Mouse (Mus musculus) forebrain, embryonic 15.5 days (tissue): ENCODE measurements around the gene Cars2. TPM values are rescaled to one million over a fixed set of nuclear protein-coding genes. Genes with fewer than 3 reads are reported as not detected.

ENCODE experiments used
- ATAC-seq: fragments of 200-750 bp; cut with Nextera tagmentation; replicated peaks from 2 replicates; pipeline ENCODE4 v1.8.0; 2017; ENCODE audit warnings: mild to moderate bottlenecking, moderate TSS enrichment, moderate library complexity
- H3K27ac ChIP-seq: fragments of 300-500 bp; sonication (generic); replicated peaks from 2 replicates; pipeline ENCODE4 v1.5.1; 2015; ENCODE audit warnings: mild to moderate bottlenecking, inconsistent platforms
- H3K27me3 ChIP-seq: fragments of 300-500 bp; sonication (generic); 2 replicates; pipeline ENCODE4 v1.6.1; 2015; ENCODE audit warnings: inconsistent platforms
- H3K36me3 ChIP-seq: fragments of 300-500 bp; sonication (generic); 2 replicates; pipeline ENCODE4 v1.6.1; 2015; ENCODE audit warnings: mild to moderate bottlenecking, inconsistent platforms
- H3K4me1 ChIP-seq: fragments of 300-500 bp; sonication (generic); 2 replicates; pipeline ENCODE4 v1.6.1; 2015; ENCODE audit warnings: inconsistent platforms
- H3K4me2 ChIP-seq: fragments of 300-500 bp; sonication (generic); replicated peaks from 2 replicates; pipeline ENCODE4 v1.6.1; 2015; ENCODE audit warnings: mild to moderate bottlenecking, inconsistent platforms
- H3K4me3 ChIP-seq: fragments of 300-500 bp; sonication (generic); 2 replicates; pipeline ENCODE4 v1.5.1; 2015; ENCODE audit warnings: mild to moderate bottlenecking, inconsistent platforms
- H3K9ac ChIP-seq: fragments of 300-500 bp; sonication (generic); replicated peaks from 2 replicates; pipeline ENCODE4 v1.6.1; 2015; ENCODE audit warnings: mild to moderate bottlenecking, inconsistent platforms
- H3K9me3 ChIP-seq: fragments of 300-500 bp; sonication (generic); 2 replicates; pipeline ENCODE4 v1.6.1; 2016; ENCODE audit warnings: inconsistent platforms
- WGBS: fragments of 180-500 bp; shearing (Covaris S2); methylation state at CpG from one replicate; pipeline ENCODE4 v1.1.7; 2015; ENCODE audit warnings: mixed read lengths; 5-methylcytosine and 5-hydroxymethylcytosine counted together
- polyA plus RNA-seq: library from polyadenylated mRNA; unstranded; fragments of >200 nt; fragmentation: Nextera tagmentation; extraction: Ambion mirVana; gene quantifications from 2 replicates; pipeline ENCODE4 v1.2.1, GENCODE M21; 2015

Gene Cars2
- polyA plus RNA-seq, 1 experiment from 2014 or later, result 27.9 TPM

- no peak overlapping the region for H3K27ac ChIP-seq
- 80% methylated on average over 18 of the region's 18 CpGs for WGBS
- ATAC-seq, result no peak
Measured at GRCm38 (mm10) chr8:11530155-11530770, 20.3 kb downstream of the Cars2 start.

GRCm38 (mm10) chr8:11523331-11523730 is 27.3 kb downstream of the Cars2 start:
- Histone ChIP-seq H3K36me3 (peaks cover 21% of the 10 kb centered on the region; the same call in 1 of the 2 replicates), H3K4me2 (no peak overlapping the region), H3K27me3 (no peaks in the 10 kb centered on the region), H3K27ac (no peak overlapping the region), H3K4me1 (no peaks in the 10 kb centered on the region), H3K4me3 (no peak overlapping the region), H3K9ac (no peak overlapping the region), H3K9me3 (no peaks in the 10 kb centered on the region)
- ATAC-seq, result no peak
- WGBS, result 90% methylated on average over 3 of the region's 3 CpGs

More at GRCm38 (mm10) chr8:11530155-11530770, 20.3 kb downstream of the Cars2 start:
- Histone ChIP-seq H3K4me2 (no peak overlapping the region), H3K4me1 (peaks cover 5% of the 10 kb centered on the region), H3K9ac (no peak overlapping the region), H3K9me3 (no peaks in the 10 kb centered on the region), H3K4me3 (no peak overlapping the region), H3K27me3 (no peaks in the 10 kb centered on the region), H3K36me3 (peaks cover 16% of the 10 kb centered on the region; the same call in 1 of the 2 replicates)

GRCm38 (mm10) chr8:11518676-11519075 is 31.9 kb downstream of the Cars2 start:
- Histone ChIP-seq H3K27ac (no peak overlapping the region), H3K4me1 (no peaks in the 10 kb centered on the region), H3K27me3 (no peaks in the 10 kb centered on the region), H3K4me3 (no peak overlapping the region), H3K9me3 (no peaks in the 10 kb centered on the region), H3K4me2 (no peak overlapping the region), H3K36me3 (peaks cover 25% of the 10 kb centered on the region), H3K9ac (no peak overlapping the region)
- 80% methylated on average over 11 of the region's 11 CpGs for whole genome bisulfite sequencing
- ATAC-seq, result no peak

GRCm38 (mm10) chr8:11518056-11518396 is 32.6 kb downstream of the Cars2 start:
- no peaks in the 10 kb centered on the region for H3K27me3 ChIP-seq
- no peaks in the 10 kb centered on the region for H3K9me3 ChIP-seq
- H3K4me3 ChIP-seq, result no peak overlapping the region
- no peak overlapping the region for H3K9ac ChIP-seq
- ATAC-seq, result no peak
- no peak overlapping the region for H3K4me2 ChIP-seq
- peaks cover 31% of the 10 kb centered on the region for H3K36me3 ChIP-seq
- WGBS, result 91% methylated on average over 6 of the region's 6 CpGs
- no peak overlapping the region for H3K27ac ChIP-seq
- H3K4me1 ChIP-seq, result no peaks in the 10 kb centered on the region

DNA sequence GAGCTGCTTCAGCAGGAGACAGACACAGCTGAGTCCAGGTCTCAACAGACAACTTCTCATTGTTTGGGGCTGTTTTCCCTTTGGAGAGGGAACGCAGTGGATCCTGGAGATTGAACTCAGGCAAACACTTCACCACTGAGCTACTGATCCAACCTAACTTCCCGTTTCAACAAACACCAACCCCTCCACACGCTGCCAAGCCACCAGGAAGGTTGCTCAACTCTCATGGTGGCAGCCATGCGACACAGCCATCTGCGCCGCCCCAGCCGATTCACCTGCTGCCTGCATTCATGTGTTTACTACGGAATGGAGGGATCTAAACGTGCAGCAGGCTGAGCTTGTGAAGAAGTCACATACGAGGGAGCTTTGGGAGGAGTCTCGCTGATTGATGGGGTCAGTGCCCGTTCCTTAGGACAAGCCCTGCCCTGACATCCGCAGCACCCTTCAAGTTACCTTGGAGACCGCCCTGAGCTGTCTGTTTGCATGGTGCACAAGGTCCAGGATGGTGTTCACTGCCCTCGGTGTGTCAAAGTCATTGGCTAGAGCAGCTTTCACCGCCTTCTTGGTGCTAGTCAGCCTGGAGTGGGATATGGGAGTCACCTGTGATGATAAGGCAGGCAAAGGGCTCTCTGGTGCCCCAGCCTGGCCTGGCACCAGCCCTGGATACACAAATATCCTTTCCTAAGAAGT is 33.1 kb downstream of the Cars2 start:
- 91% methylated on average over 16 of the region's 16 CpGs for WGBS
- Histone ChIP-seq H3K27ac (no peak overlapping the region), H3K27me3 (no peaks in the 10 kb centered on the region), H3K4me2 (no peak overlapping the region), H3K9ac (no peak overlapping the region), H3K36me3 (peaks cover 35% of the 10 kb centered on the region), H3K4me3 (no peak overlapping the region), H3K4me1 (no peaks in the 10 kb centered on the region), H3K9me3 (no peaks in the 10 kb centered on the region)
- no peak for ATAC-seq

DNA sequence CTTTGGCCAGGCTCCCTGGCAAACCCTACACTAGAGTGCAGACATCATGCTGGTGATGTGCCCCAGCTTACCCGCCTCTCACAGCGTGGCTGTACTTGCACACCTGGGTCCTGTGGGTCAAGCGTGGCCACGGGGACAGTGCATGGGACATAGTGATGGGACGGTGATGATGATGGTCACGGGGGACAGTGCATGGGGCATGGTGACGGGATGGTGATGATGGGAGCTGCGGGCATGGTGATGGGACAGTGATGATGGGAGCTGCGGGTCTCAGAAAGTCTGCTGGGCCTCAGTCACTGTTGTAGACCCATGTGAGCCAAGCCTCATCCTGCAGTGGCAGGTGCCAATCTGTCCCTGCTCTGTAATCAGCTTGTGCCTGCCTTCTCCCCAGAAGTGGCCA is 34.3 kb downstream of the Cars2 start:
- H3K27ac ChIP-seq, result no peak overlapping the region
- no peak overlapping the region for H3K4me3 ChIP-seq
- ATAC-seq, result no peak
- no peaks in the 10 kb centered on the region for H3K9me3 ChIP-seq
- H3K4me1 ChIP-seq, result no peaks in the 10 kb centered on the region
- H3K9ac ChIP-seq, result no peak overlapping the region
- WGBS, result 98% methylated on average over 9 of the region's 9 CpGs
- H3K4me2 ChIP-seq, result no peak overlapping the region
- H3K36me3 ChIP-seq, result peaks cover 36% of the 10 kb centered on the region
- no peaks in the 10 kb centered on the region for H3K27me3 ChIP-seq

- Histone ChIP-seq H3K4me1 (no peaks in the 10 kb centered on the region), H3K9ac (no peak overlapping the region), H3K4me2 (no peak overlapping the region), H3K27ac (no peak overlapping the region), H3K4me3 (no peak overlapping the region), H3K9me3 (no peaks in the 10 kb centered on the region), H3K36me3 (peaks cover 60% of the 10 kb centered on the region), H3K27me3 (no peaks in the 10 kb centered on the region)
- no peak for ATAC-seq
- WGBS, result 91% methylated on average over 5 of the region's 5 CpGs
Measured at GRCm38 (mm10) chr8:11513247-11513646, 37.3 kb downstream of the Cars2 start.

- Histone ChIP-seq H3K4me2 (no peak overlapping the region), H3K9me3 (no peaks in the 10 kb centered on the region), H3K9ac (no peak overlapping the region), H3K4me3 (no peak overlapping the region), H3K27ac (no peak overlapping the region), H3K36me3 (peaks cover 64% of the 10 kb centered on the region), H3K27me3 (no peaks in the 10 kb centered on the region), H3K4me1 (no peaks in the 10 kb centered on the region)
- ATAC-seq, result no peak
- 92% methylated on average over 9 of the region's 9 CpGs for WGBS
Measured at GRCm38 (mm10) chr8:11512711-11513110, 37.9 kb downstream of the Cars2 start.

- no peaks in the 10 kb centered on the region for H3K9me3 ChIP-seq
- H3K9ac ChIP-seq, result no peak overlapping the region
- H3K4me1 ChIP-seq, result no peaks in the 10 kb centered on the region
- H3K4me3 ChIP-seq, result no peak overlapping the region
- WGBS, result 91% methylated on average over 5 of the region's 5 CpGs
- peaks cover 80% of the 10 kb centered on the region for H3K36me3 ChIP-seq
- no peak overlapping the region for H3K27ac ChIP-seq
- H3K27me3 ChIP-seq, result no peaks in the 10 kb centered on the region
- H3K4me2 ChIP-seq, result no peak overlapping the region
- ATAC-seq, result no peak
Measured at GRCm38 (mm10) chr8:11510971-11511370, 39.6 kb downstream of the Cars2 start.

DNA sequence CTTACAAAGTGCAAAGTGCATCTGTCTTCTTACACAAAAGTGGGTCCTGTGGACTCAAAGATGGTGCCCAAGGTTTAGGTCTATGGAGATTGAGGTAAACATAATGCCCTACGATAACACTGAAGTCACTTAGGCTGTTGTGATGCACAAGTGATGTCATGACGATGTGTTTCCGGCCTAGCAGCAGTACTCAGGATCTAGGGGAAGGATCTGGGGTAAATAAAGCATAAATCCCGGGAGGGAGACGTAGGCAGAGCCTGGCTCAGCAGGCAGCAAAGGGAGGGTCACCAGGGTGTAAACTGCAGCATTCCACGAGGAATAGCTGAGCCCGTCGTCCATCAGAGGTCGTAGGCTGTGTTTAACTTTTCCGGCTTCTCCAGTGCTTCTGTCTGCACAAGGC is 41.7 kb downstream of the Cars2 start:
- peaks cover 91% of the 10 kb centered on the region for H3K36me3 ChIP-seq
- WGBS, result 91% methylated on average over 10 of the region's 10 CpGs
- no peak overlapping the region for H3K4me2 ChIP-seq
- no peak overlapping the region for H3K4me3 ChIP-seq
- no peaks in the 10 kb centered on the region for H3K27me3 ChIP-seq
- no peaks in the 10 kb centered on the region for H3K9me3 ChIP-seq
- H3K4me1 ChIP-seq, result no peaks in the 10 kb centered on the region
- H3K9ac ChIP-seq, result no peak overlapping the region
- H3K27ac ChIP-seq, result no peak overlapping the region
- ATAC-seq, result no peak

DNA sequence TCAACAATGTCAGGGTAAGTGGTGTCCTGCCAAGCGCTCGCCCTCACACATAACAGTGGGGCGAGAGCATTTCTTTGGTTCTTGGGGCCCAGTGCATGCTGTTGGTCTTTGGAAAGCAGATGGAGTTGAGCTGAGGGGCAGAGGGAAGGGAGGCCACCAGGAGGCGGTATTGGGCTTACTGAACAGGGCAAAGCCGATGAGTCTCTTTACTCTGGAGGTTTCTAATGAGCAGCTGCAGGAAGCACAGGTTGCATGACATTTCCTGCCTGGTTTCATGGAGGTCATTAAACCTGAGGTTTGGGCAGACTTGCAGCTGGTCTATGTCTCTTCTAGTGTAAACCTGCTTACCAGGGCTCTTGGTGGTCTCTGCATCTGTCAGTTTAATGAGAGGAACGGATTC is 43.8 kb downstream of the Cars2 start:
- H3K4me1 ChIP-seq, result no peaks in the 10 kb centered on the region

DNA sequence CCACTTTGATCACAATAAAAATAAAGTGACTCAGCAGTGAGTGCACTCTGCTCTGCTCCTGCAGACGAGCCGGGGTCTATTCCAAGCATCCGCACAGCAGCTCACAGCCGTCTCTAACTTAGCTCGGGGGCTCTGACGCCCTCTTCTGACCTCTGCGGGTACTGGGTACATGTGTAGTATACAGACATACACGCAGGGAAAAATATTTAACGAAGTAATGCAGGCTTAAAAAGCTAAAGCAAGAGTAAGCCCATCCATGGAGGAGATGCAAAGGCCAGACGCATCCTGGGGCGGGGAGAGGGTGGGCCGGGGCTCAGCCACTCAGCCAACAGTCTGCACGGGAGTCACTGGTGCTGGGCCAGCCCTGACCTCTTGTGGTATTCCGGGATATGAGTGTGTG is 44.5 kb downstream of the Cars2 start:
- H3K4me2 ChIP-seq, result no peak overlapping the region
- H3K27me3 ChIP-seq, result no peaks in the 10 kb centered on the region
- H3K27ac ChIP-seq, result no peak overlapping the region
- H3K9ac ChIP-seq, result no peak overlapping the region
- H3K4me3 ChIP-seq, result no peak overlapping the region
- ATAC-seq, result no peak
- no peaks in the 10 kb centered on the region for H3K9me3 ChIP-seq
- WGBS, result 80% methylated on average over 14 of the region's 14 CpGs
- no peaks in the 10 kb centered on the region; the same call in 1 of the 2 replicates for H3K4me1 ChIP-seq
- H3K36me3 ChIP-seq, result peaks cover 78% of the 10 kb centered on the region

More for the DNA sequence above, 43.8 kb downstream of the Cars2 start:
- Histone ChIP-seq H3K9me3 (no peaks in the 10 kb centered on the region), H3K36me3 (peaks cover 85% of the 10 kb centered on the region), H3K9ac (no peak overlapping the region), H3K4me3 (no peak overlapping the region), H3K27ac (no peak overlapping the region), H3K4me2 (no peak overlapping the region), H3K27me3 (no peaks in the 10 kb centered on the region)
- 74% methylated on average over 6 of the region's 6 CpGs for WGBS
- ATAC-seq, result 0 out of 2 replicates have a peak, but pooled peaks have one; percentile 42
